Mouse (Mus musculus): ENCODE results near the gene App. TPM values are rescaled to one million over a fixed set of nuclear protein-coding genes. Genes with fewer than 3 reads are reported as not detected.

Gene App
- polyA plus RNA-seq, 1 experiment from 2014 or later, result 146 TPM

DNA sequence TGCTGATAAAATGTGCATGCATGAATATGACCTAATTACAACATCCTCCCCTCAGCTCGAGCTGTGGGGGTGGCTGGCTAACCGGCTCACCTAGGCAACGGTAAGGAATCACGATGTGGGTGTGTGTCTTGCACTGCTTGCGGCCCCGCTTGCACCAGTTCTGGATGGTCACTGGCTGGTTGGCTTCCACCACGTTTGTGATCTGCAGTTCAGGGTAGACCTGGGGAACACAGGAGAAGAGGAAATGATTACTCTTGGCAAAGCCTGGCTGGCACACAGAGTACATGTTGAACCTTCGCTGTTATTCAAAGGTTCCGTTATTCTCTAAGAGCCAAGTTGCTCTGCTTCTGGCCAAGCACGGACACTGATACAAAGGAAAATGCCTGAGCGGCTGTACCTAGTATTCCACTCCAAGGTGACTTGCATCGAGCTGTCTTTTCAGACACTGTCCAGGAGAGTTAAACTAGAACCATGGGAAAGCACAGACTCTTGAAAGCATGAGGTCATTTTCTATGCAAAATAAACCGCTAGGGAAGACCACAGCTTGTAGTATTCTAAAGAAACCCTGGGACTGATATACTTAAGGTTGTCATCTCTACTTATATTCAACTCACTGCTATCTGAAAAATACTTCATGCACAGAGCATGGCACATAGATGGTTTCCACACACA, 70.3 kb downstream of the App start:
- no peak overlapping the region for H3K27ac ChIP-seq (replicated peaks; ENCODE audit: low read depth, low read length)
- no peaks in the 10 kb centered on the region for H3K27me3 ChIP-seq (ENCODE audit: control insufficient read depth, insufficient read depth, low read length)
- H3K9me3 ChIP-seq (replicated peaks; ENCODE audit: control insufficient read depth, low read length), result no peaks in the 10 kb centered on the region
- no peak overlapping the region for H3K9ac ChIP-seq (replicated peaks; ENCODE audit: low read length)
- ATAC-seq (replicated peaks; ENCODE audit: insufficient number of reproducible peaks, low FRiP score, low TSS enrichment, low read depth) (no peak), DNase-seq (ENCODE audit: low spot score) (no peak)
- no peak overlapping the region for H3K4me3 ChIP-seq (ENCODE audit: low read depth, low read length)
- no peaks in the 10 kb centered on the region for H3K36me3 ChIP-seq (replicated peaks; ENCODE audit: control insufficient read depth, insufficient read depth, low read depth, low read length)
- 92% methylated on average over 13 of the region's 13 CpGs for WGBS
- H3K4me2 ChIP-seq (ENCODE audit: low read depth, low read length), result no peak overlapping the region
- no peaks in the 10 kb centered on the region for H3K4me1 ChIP-seq (ENCODE audit: control insufficient read depth, insufficient read depth, low read length)

DNA sequence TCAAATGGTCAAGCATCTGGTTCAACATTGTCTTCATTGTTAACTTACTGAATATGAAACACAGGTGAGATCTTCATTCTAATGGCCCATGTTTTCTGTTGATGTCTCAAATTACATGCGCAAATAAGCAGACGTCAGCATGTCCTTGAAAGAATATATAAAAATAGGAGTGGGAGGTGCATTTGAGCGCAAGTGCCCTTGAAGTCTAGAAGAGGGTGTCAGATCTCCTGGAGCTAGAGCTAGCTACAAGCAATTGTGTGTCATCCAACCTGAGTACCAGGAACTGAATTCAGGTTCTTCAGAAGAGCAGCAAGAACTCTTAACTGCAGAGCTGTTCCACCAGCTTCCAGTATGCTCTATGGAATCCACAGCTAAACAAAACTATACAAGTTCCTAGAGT, 72.0 kb downstream of the App start:
- WGBS, result 82% methylated on average over 3 of the region's 3 CpGs
- H3K9ac ChIP-seq (replicated peaks; ENCODE audit: low read length), result no peak overlapping the region
- H3K4me2 ChIP-seq (ENCODE audit: low read depth, low read length), result no peak overlapping the region
- no peak overlapping the region for H3K27ac ChIP-seq (replicated peaks; ENCODE audit: low read depth, low read length)
- DNase-seq (ENCODE audit: low spot score) (no peak), ATAC-seq (replicated peaks; ENCODE audit: insufficient number of reproducible peaks, low FRiP score, low TSS enrichment, low read depth) (no peak)
- no peaks in the 10 kb centered on the region for H3K27me3 ChIP-seq (ENCODE audit: control insufficient read depth, insufficient read depth, low read length)
- no peaks in the 10 kb centered on the region for H3K4me1 ChIP-seq (ENCODE audit: control insufficient read depth, insufficient read depth, low read length)
- H3K9me3 ChIP-seq (replicated peaks; ENCODE audit: control insufficient read depth, low read length), result no peaks in the 10 kb centered on the region
- H3K4me3 ChIP-seq (ENCODE audit: low read depth, low read length), result no peak overlapping the region
- H3K36me3 ChIP-seq (replicated peaks; ENCODE audit: control insufficient read depth, insufficient read depth, low read depth, low read length), result no peaks in the 10 kb centered on the region

DNA sequence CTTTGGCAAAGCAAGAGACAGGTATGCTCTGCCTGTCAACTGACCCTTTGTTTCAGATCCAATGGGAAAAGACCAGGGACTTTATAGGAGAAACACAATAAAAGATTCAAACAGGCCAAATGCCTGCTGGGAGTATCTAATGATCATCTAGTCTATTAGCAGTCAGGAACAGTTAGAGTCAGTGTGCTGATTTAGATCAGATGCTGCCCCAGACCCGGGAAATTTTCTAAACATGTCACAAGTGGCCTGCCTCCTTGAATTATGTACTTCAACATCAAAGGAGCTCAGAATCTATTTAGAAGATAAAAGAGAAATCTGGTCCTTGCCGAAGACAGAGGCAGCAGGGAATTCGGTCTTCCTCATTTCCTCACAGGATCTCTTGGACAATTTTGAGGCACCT, 72.8 kb downstream of the App start:
- H3K4me2 ChIP-seq (ENCODE audit: low read depth, low read length), result no peak overlapping the region
- WGBS, result 26% methylated on average over 3 of the region's 3 CpGs
- H3K9me3 ChIP-seq (replicated peaks; ENCODE audit: control insufficient read depth, low read length), result no peaks in the 10 kb centered on the region
- no peak overlapping the region for H3K9ac ChIP-seq (replicated peaks; ENCODE audit: low read length)
- no peak overlapping the region for H3K4me3 ChIP-seq (ENCODE audit: low read depth, low read length)
- DNase-seq (ENCODE audit: low spot score), result peak; percentile 59
- no peaks in the 10 kb centered on the region for H3K4me1 ChIP-seq (ENCODE audit: control insufficient read depth, insufficient read depth, low read length)
- no peak for ATAC-seq (replicated peaks; ENCODE audit: insufficient number of reproducible peaks, low FRiP score, low TSS enrichment, low read depth)
- H3K27me3 ChIP-seq (ENCODE audit: control insufficient read depth, insufficient read depth, low read length), result no peaks in the 10 kb centered on the region
- no peaks in the 10 kb centered on the region for H3K36me3 ChIP-seq (replicated peaks; ENCODE audit: control insufficient read depth, insufficient read depth, low read depth, low read length)
- no peak overlapping the region for H3K27ac ChIP-seq (replicated peaks; ENCODE audit: low read depth, low read length)

DNA sequence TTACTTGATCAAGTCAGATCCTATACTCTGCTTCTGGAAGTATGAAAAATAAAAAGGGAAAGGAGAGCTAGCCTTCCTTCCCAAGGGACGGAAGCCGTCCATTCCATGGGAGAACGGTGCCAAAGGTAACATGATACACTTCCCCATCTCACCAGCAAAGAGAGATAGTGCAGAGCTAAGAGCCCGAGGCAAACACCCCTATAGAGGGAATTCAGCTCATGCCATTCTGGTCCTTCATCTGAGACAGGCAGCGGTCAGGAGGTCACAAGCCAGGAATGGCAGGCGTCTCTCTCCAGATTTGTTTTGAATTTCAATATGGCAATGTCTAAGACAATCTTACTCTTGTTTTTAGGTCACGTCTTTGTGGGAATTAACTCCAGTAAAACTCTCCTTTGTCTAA, 74.1 kb downstream of the App start:
- no peak overlapping the region for H3K9ac ChIP-seq (replicated peaks; ENCODE audit: low read length)
- H3K4me1 ChIP-seq (ENCODE audit: control insufficient read depth, insufficient read depth, low read length), result no peaks in the 10 kb centered on the region
- no peaks in the 10 kb centered on the region for H3K9me3 ChIP-seq (replicated peaks; ENCODE audit: control insufficient read depth, low read length)
- DNase-seq (ENCODE audit: low spot score) (peak; percentile 59), ATAC-seq (replicated peaks; ENCODE audit: insufficient number of reproducible peaks, low FRiP score, low TSS enrichment, low read depth) (no peak)
- H3K36me3 ChIP-seq (replicated peaks; ENCODE audit: control insufficient read depth, insufficient read depth, low read depth, low read length), result no peaks in the 10 kb centered on the region
- WGBS, result 17% methylated on average over 7 of the region's 7 CpGs
- no peak overlapping the region for H3K27ac ChIP-seq (replicated peaks; ENCODE audit: low read depth, low read length)
- no peak overlapping the region for H3K4me3 ChIP-seq (ENCODE audit: low read depth, low read length)
- H3K27me3 ChIP-seq (ENCODE audit: control insufficient read depth, insufficient read depth, low read length), result no peaks in the 10 kb centered on the region
- no peak overlapping the region for H3K4me2 ChIP-seq (ENCODE audit: low read depth, low read length)

DNA sequence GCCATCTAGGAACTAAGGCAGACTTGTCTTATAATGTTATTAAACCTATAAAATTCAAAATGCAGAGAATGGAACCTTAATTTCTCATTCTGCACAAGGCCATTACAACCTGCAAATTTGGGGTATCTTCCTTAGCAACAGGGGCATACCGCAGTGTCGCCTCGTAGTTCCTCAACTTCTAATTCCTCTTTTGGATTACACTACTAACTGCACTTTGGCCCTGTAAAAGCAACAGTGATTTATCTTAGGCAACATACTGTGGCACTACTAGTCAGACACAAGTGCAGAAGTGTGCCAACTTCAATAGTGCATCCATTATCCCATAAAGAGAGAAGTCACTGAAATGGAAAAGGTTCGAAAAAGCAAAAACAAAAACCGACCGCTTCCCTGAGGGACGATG, 74.5 kb downstream of the App start:
- 67% methylated on average over 7 of the region's 7 CpGs for WGBS

DNA sequence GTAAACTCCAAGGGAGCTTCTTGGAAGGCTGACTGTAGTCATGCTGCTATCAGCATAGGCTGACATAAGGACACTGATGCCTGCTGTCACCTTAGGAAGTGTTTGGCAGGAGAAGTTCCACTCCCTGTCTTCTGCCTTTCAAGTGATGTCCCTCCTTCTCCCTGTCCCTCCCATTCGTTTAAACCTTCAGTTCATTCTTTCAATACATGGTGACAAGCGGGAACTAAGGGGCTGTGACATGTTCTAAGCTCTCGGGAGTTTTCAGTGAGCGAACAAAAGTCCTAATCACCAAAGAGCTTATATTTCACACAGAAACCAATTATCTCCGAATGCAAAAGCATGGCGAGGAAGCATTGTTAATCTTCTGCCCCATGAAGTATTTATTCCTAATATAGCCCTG, 77.2 kb downstream of the App start:
- no peaks in the 10 kb centered on the region for H3K4me1 ChIP-seq (ENCODE audit: control insufficient read depth, insufficient read depth, low read length)
- H3K4me2 ChIP-seq (ENCODE audit: low read depth, low read length), result no peak overlapping the region
- H3K9me3 ChIP-seq (replicated peaks; ENCODE audit: control insufficient read depth, low read length), result no peaks in the 10 kb centered on the region
- ATAC-seq (replicated peaks; ENCODE audit: insufficient number of reproducible peaks, low FRiP score, low TSS enrichment, low read depth) (no peak), DNase-seq (ENCODE audit: low spot score) (no peak)
- no peak overlapping the region for H3K9ac ChIP-seq (replicated peaks; ENCODE audit: low read length)
- H3K27me3 ChIP-seq (ENCODE audit: control insufficient read depth, insufficient read depth, low read length), result no peaks in the 10 kb centered on the region
- 67% methylated on average over 6 of the region's 6 CpGs for WGBS
- H3K4me3 ChIP-seq (ENCODE audit: low read depth, low read length), result no peak overlapping the region
- H3K27ac ChIP-seq (replicated peaks; ENCODE audit: low read depth, low read length), result no peak overlapping the region
- H3K36me3 ChIP-seq (replicated peaks; ENCODE audit: control insufficient read depth, insufficient read depth, low read depth, low read length), result no peaks in the 10 kb centered on the region

More for the DNA sequence above, 74.5 kb downstream of the App start:
- ATAC-seq (replicated peaks; ENCODE audit: insufficient number of reproducible peaks, low FRiP score, low TSS enrichment, low read depth) (no peak), DNase-seq (ENCODE audit: low spot score) (no peak)
- H3K4me3 ChIP-seq (ENCODE audit: low read depth, low read length), result no peak overlapping the region
- no peaks in the 10 kb centered on the region for H3K4me1 ChIP-seq (ENCODE audit: control insufficient read depth, insufficient read depth, low read length)
- no peak overlapping the region for H3K4me2 ChIP-seq (ENCODE audit: low read depth, low read length)
- H3K36me3 ChIP-seq (replicated peaks; ENCODE audit: control insufficient read depth, insufficient read depth, low read depth, low read length), result no peaks in the 10 kb centered on the region
- no peak overlapping the region for H3K27ac ChIP-seq (replicated peaks; ENCODE audit: low read depth, low read length)
- no peaks in the 10 kb centered on the region for H3K27me3 ChIP-seq (ENCODE audit: control insufficient read depth, insufficient read depth, low read length)
- H3K9me3 ChIP-seq (replicated peaks; ENCODE audit: control insufficient read depth, low read length), result no peaks in the 10 kb centered on the region
- H3K9ac ChIP-seq (replicated peaks; ENCODE audit: low read length), result no peak overlapping the region

DNA sequence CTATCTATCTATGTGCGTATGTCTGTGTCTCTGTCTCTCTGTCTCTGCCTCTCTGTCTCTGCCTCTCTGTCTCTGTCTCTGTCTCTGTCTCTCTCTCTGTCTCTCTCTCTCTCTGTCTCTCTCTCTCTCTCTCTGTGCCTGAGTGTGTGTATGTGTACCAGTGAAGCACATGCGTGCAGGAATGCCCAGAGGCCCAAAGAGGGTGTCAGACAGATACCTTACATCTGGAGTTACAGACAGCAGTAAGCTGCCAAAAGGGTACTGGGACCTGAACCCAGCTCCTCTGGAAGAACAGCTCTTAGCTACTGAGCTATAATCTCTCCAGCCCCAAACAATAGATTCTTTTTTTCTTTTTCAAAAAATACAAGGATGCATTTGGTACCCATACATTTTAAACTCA, 77.6 kb downstream of the App start:
- H3K4me3 ChIP-seq (ENCODE audit: low read depth, low read length), result no peak overlapping the region
- H3K9me3 ChIP-seq (replicated peaks; ENCODE audit: control insufficient read depth, low read length), result no peaks in the 10 kb centered on the region
- 87% methylated on average over 2 of the region's 2 CpGs for WGBS
- DNase-seq (ENCODE audit: low spot score) (no peak), ATAC-seq (replicated peaks; ENCODE audit: insufficient number of reproducible peaks, low FRiP score, low TSS enrichment, low read depth) (no peak)
- H3K9ac ChIP-seq (replicated peaks; ENCODE audit: low read length), result no peak overlapping the region
- H3K27me3 ChIP-seq (ENCODE audit: control insufficient read depth, insufficient read depth, low read length), result no peaks in the 10 kb centered on the region
- H3K36me3 ChIP-seq (replicated peaks; ENCODE audit: control insufficient read depth, insufficient read depth, low read depth, low read length), result no peaks in the 10 kb centered on the region
- H3K4me1 ChIP-seq (ENCODE audit: control insufficient read depth, insufficient read depth, low read length), result no peaks in the 10 kb centered on the region
- no peak overlapping the region for H3K27ac ChIP-seq (replicated peaks; ENCODE audit: low read depth, low read length)
- no peak overlapping the region for H3K4me2 ChIP-seq (ENCODE audit: low read depth, low read length)

DNA sequence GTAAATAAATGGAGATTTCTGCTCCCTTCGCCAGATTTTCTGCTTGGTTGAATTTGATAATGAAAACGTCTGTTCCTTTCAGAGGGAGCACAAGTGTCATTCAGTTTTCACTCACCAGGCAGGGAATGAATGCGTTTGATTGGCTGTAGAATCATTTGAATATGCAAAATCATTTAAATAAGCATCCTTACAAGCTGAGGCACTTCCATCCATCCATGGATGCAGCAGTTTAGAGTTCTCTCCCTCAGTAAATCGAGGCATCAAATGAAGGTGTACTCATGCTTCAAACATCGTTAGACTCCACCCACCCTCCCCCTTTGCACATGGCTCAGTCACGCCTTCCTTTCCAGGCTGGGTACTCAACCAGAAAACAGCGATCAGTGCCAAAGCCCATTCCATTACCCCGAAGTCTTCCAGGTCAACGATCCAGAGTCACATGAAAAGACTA, 80.9 kb downstream of the App start:
- no peak for DNase-seq (ENCODE audit: low spot score)
- H3K9ac ChIP-seq (replicated peaks; ENCODE audit: low read length), result no peak overlapping the region
- no peaks in the 10 kb centered on the region for H3K4me1 ChIP-seq (ENCODE audit: control insufficient read depth, insufficient read depth, low read length)
- ATAC-seq (replicated peaks; ENCODE audit: insufficient number of reproducible peaks, low FRiP score, low TSS enrichment, low read depth), result peak; percentile 27; the same call in 1 of the 2 replicates
- no peak overlapping the region for H3K4me3 ChIP-seq (ENCODE audit: low read depth, low read length)
- H3K27me3 ChIP-seq (ENCODE audit: control insufficient read depth, insufficient read depth, low read length), result no peaks in the 10 kb centered on the region
- no peak overlapping the region for H3K27ac ChIP-seq (replicated peaks; ENCODE audit: low read depth, low read length)
- no peaks in the 10 kb centered on the region for H3K36me3 ChIP-seq (replicated peaks; ENCODE audit: control insufficient read depth, insufficient read depth, low read depth, low read length)
- H3K9me3 ChIP-seq (replicated peaks; ENCODE audit: control insufficient read depth, low read length), result no peaks in the 10 kb centered on the region
- H3K4me2 ChIP-seq (ENCODE audit: low read depth, low read length), result no peak overlapping the region
- WGBS, result 67% methylated on average over 9 of the region's 9 CpGs

Data from embryonic facial prominence, embryonic 11.5 days (tissue).